Comparison of ENCODE assay signal across 8 mouse cellular contexts in the genomic region with DNA sequence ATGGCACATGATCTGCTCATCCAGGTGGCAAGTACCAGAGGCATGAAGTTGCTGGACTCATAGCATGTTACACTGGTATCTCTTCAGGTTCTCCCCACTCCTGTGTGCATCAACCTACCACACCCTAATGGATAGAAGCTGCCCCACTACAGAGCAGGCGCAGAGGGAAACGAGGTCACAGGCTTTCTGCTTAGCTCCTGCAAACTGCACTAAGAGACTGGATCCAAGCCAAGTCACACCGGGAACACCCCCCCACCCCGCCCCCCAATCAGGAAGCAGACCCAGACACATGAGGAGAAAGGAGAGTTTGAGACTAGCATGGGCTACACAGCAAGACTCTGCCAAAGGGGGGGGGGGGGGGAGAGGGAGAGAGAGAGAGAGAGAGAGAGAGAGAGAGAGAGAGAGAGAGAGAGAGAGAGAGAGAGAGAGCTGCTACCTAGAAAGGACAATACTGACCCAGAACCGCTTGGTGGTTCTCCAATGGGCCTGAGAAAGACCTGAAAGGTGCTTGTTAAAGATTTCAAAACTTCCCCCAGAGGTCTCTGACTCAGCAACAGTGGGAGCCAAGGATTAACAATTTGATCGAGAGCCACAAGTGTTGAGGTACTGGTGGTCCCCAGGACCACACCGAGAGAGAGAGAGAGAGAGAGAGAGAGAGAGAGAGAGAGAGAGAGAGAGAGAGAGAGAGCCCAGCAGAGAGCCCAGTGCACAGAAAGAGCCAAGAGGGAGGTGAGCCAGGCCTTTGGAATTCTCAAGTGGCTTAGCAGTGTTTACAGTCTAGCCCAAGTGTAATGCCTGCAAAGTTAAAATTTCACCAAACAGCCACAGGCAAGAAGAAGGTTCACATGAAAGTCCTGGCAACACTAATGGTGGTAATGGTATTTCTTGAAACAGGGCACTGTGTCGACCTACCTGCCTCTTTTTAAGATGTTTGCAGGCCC.
DNase-seq lines count a peak whose midpoint lies in the region; ATAC-seq lines count a peak whose summit lies in the region.

No protein-coding gene starts in this region.

- no peak overlapping the region for H3K4me3 ChIP-seq in neural tube, embryonic 14.5 days (ENCODE audit: low read depth, low read length)
- H3K4me3 ChIP-seq in neural tube, embryonic 15.5 days (replicated peaks) = no peak overlapping the region
- no peak overlapping the region for H3K4me3 ChIP-seq in forebrain, embryonic 14.5 days (ENCODE audit: low read depth, low read length)
- no peak overlapping the region for H3K4me3 ChIP-seq in limb, embryonic 12.5 days (replicated peaks)
- H3K4me3 ChIP-seq in stomach, embryonic 16.5 days (replicated peaks; ENCODE audit: low read length) = no peak overlapping the region

- no peak for DNase-seq in forebrain, embryonic 14.5 days (ENCODE audit: low spot score)
- DNase-seq in frontal cortex, postnatal 36 days (ENCODE audit: low spot score in 2 of 2) = no peak
- no peak for DNase-seq in right cerebral cortex, postnatal 36 days (ENCODE audit: low spot score in 2 of 2)
- no peak for DNase-seq in thymus, adult 18-20 months

- H3K4me2 ChIP-seq in neural tube, embryonic 14.5 days (ENCODE audit: low read depth, low read length) = no peak overlapping the region
- no peak overlapping the region for H3K4me2 ChIP-seq in neural tube, embryonic 15.5 days
- H3K4me2 ChIP-seq in forebrain, embryonic 14.5 days (ENCODE audit: low read length) = no peak overlapping the region
- no peak overlapping the region for H3K4me2 ChIP-seq in limb, embryonic 12.5 days
- no peak overlapping the region for H3K4me2 ChIP-seq in stomach, embryonic 16.5 days (ENCODE audit: low read depth, low read length)

- H3K27me3 ChIP-seq in neural tube, embryonic 14.5 days (ENCODE audit: control insufficient read depth, insufficient read depth, low read length) = no peaks in the 10 kb centered on the region
- no peaks in the 10 kb centered on the region for H3K27me3 ChIP-seq in neural tube, embryonic 15.5 days (replicated peaks)
- no peaks in the 10 kb centered on the region for H3K27me3 ChIP-seq in forebrain, embryonic 14.5 days (replicated peaks; ENCODE audit: control insufficient read depth, insufficient read depth, low read length)
- no peaks in the 10 kb centered on the region for H3K27me3 ChIP-seq in limb, embryonic 12.5 days
- H3K27me3 ChIP-seq in stomach, embryonic 16.5 days (ENCODE audit: control insufficient read depth, insufficient read depth, low read length) = no peaks in the 10 kb centered on the region

- H3K4me1 ChIP-seq in neural tube, embryonic 14.5 days (ENCODE audit: control insufficient read depth, insufficient read depth, low read length) = no peaks in the 10 kb centered on the region
- 0 out of 2 replicates have a peak, but pooled peaks cover 4% of the 10 kb centered on the region for H3K4me1 ChIP-seq in neural tube, embryonic 15.5 days
- peaks cover 5% of the 10 kb centered on the region; the same call in 1 of the 2 replicates for H3K4me1 ChIP-seq in forebrain, embryonic 14.5 days (ENCODE audit: control insufficient read depth, insufficient read depth, low read length)
- H3K4me1 ChIP-seq in limb, embryonic 12.5 days (replicated peaks) = peaks cover 27% of the 10 kb centered on the region
- peaks cover 11% of the 10 kb centered on the region for H3K4me1 ChIP-seq in stomach, embryonic 16.5 days (ENCODE audit: control insufficient read depth, insufficient read depth, low read length)

- H3K9ac ChIP-seq in neural tube, embryonic 14.5 days (replicated peaks; ENCODE audit: low read depth, low read length) = no peak overlapping the region
- H3K9ac ChIP-seq in neural tube, embryonic 15.5 days (replicated peaks) = no peak overlapping the region
- H3K9ac ChIP-seq in forebrain, embryonic 14.5 days (ENCODE audit: low read length) = no peak overlapping the region
- no peak overlapping the region for H3K9ac ChIP-seq in limb, embryonic 12.5 days (replicated peaks)
- no peak overlapping the region for H3K9ac ChIP-seq in stomach, embryonic 16.5 days (ENCODE audit: low read length)

- no peak overlapping the region for H3K27ac ChIP-seq in neural tube, embryonic 14.5 days (ENCODE audit: low read depth, low read length)
- H3K27ac ChIP-seq in neural tube, embryonic 15.5 days (replicated peaks) = no peak overlapping the region
- H3K27ac ChIP-seq in forebrain, embryonic 14.5 days (ENCODE audit: low read depth, low read length) = no peak overlapping the region
- H3K27ac ChIP-seq in limb, embryonic 12.5 days = peak overlapping the region; percentile 70
- 0 out of 2 replicates have a peak overlapping the region, but pooled peaks have one; percentile 35 for H3K27ac ChIP-seq in stomach, embryonic 16.5 days (ENCODE audit: low read length)

- no peaks in the 10 kb centered on the region for H3K9me3 ChIP-seq in neural tube, embryonic 14.5 days (ENCODE audit: control insufficient read depth, low read length)
- H3K9me3 ChIP-seq in neural tube, embryonic 15.5 days (replicated peaks) = no peaks in the 10 kb centered on the region
- H3K9me3 ChIP-seq in forebrain, embryonic 14.5 days (replicated peaks; ENCODE audit: control insufficient read depth, low read length) = no peaks in the 10 kb centered on the region
- H3K9me3 ChIP-seq in limb, embryonic 12.5 days = no peaks in the 10 kb centered on the region
- H3K9me3 ChIP-seq in stomach, embryonic 16.5 days (replicated peaks; ENCODE audit: control insufficient read depth, low read length) = no peaks in the 10 kb centered on the region

- 51% methylated on average over 8 of the region's 8 CpGs for WGBS in neural tube, embryonic 14.5 days
- 52% methylated on average over 8 of the region's 8 CpGs for WGBS in neural tube, embryonic 15.5 days
- 42% methylated on average over 8 of the region's 8 CpGs for WGBS in forebrain, embryonic 14.5 days
- 42% methylated on average over 8 of the region's 8 CpGs for WGBS in limb, embryonic 12.5 days
- 25% methylated on average over 8 of the region's 8 CpGs for WGBS in stomach, embryonic 16.5 days

- peak; percentile 28; the same call in 1 of the 2 replicates for ATAC-seq in neural tube, embryonic 14.5 days (ENCODE audit: low read depth)
- no peak for ATAC-seq in neural tube, embryonic 15.5 days (ENCODE audit: low FRiP score)
- ATAC-seq in forebrain, embryonic 14.5 days = peak; percentile 40; the same call in 1 of the 2 replicates
- peak; percentile 65 for ATAC-seq in limb, embryonic 12.5 days (ENCODE audit: insufficient number of reproducible peaks, insufficient read depth, low FRiP score, low TSS enrichment, low read depth)
- peak; percentile 54; the same call in 1 of the 2 replicates for ATAC-seq in stomach, embryonic 16.5 days (ENCODE audit: insufficient read depth, low FRiP score)

- H3K36me3 ChIP-seq in neural tube, embryonic 14.5 days (ENCODE audit: control insufficient read depth, insufficient read depth, low read length) = no peaks in the 10 kb centered on the region
- no peaks in the 10 kb centered on the region for H3K36me3 ChIP-seq in neural tube, embryonic 15.5 days
- no peaks in the 10 kb centered on the region for H3K36me3 ChIP-seq in forebrain, embryonic 14.5 days (ENCODE audit: control insufficient read depth, insufficient read depth, low read length)
- H3K36me3 ChIP-seq in limb, embryonic 12.5 days = no peaks in the 10 kb centered on the region
- H3K36me3 ChIP-seq in stomach, embryonic 16.5 days (ENCODE audit: control insufficient read depth, insufficient read depth, low read length) = no peaks in the 10 kb centered on the region

Comparison
In these comparisons a context has a peak if more than half of its experiments do, and no peak if none do; other contexts are left out.
1. H3K27ac ChIP-seq: peak in limb, embryonic 12.5 days (single experiment) and stomach, embryonic 16.5 days (single experiment); none in neural tube, embryonic 14.5 days (single experiment), neural tube, embryonic 15.5 days (single experiment) and forebrain, embryonic 14.5 days (single experiment).